Mouse (Mus musculus) retina, postnatal 7 days (tissue): Measurements from ENCODE around the gene Acin1.

Source experiments
- DNase-seq: peaks from one replicate; pipeline ENCODE4 v3.0.0-alpha.2; 2012; ENCODE audit warnings: low read depth, low spot score

Gene Acin1

GRCm38 (mm10) chr14:54698733-54699132 lies 12.0 kb upstream of the Acin1 start, which contains the start of gene Gm29776:
Gm29776 (minus strand) TSS chr14:54698833.
- no peak for DNase-seq

- no peak for DNase-seq
Measured at GRCm38 (mm10) chr14:54696752-54697151, 10.0 kb upstream of the Acin1 start.

- DNase-seq: no peak
Measured at GRCm38 (mm10) chr14:54695042-54695441, 8.3 kb upstream of the Acin1 start.

DNA sequence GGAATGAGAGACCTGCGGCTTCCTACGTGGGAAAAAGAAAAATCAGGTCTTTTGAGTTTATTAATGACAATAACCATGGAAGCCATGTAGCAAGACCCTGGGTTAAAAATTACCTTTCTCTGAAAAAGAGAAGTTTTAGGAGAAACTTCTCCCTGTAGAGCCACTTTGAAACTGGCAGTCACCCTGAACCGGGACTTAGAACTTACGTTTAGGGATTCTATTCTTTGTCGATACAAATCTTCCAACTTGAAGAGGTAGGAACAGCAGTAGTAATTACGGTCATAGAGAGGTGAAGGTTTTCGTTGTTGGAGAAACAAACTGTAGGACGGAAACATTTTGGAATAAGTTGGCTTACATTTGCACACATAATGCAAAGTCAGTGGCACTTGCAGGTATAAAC lies 520 bp upstream of the Acin1 start:
- DNase-seq: no peak

DNA sequence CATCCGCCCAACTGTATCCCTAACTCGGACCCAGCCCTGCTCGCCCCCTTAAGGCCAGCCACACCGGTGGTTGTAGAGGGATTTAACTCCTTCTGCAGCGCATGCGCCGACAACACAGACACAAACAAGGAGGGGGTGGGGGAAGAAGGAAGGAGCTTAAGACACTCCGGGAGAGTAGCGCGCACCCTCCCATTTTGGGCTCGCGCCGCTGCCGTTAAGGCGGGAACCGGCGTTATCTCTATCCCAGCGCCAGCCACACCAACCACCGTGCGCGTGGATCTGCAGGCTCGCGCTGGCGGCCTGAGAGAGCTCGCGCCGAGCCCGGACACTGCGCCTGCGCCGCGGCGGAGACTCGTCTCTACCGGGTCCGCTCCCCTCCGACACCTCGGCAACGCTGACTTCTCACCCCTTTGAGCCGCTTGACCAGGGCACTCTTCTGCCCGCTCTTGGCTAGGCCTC lies 639 bp downstream of the Acin1 start, which contains the start of gene 1700123O20Rik:
Gene 1700123O20Rik, plus strand, starts transcription at position 154 of the 459 bp plus-strand sequence.
- DNase-seq: peak; percentile 75

GRCm38 (mm10) chr14:54685471-54685870 lies 1.3 kb downstream of the Acin1 start:
- DNase-seq: no peak

DNA sequence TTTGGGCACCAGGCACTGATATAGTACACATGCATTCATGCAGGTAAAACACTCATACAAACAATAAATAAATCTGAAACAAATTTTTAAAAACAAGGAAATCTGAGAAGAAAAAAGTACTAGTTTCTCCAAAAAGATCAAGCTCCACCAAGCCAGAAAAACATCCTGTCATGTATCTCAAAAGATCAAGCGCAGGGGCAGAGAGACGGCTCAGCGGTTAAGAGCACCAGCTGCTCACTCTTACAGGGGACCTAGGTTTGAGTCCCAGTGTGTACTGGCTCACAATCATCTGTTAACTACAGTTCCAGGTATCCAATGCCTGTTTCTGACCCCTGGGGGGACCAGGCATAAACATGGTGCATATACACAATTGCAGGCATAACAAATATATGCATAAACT lies 4.3 kb downstream of the Acin1 start:
- DNase-seq: no peak

DNA sequence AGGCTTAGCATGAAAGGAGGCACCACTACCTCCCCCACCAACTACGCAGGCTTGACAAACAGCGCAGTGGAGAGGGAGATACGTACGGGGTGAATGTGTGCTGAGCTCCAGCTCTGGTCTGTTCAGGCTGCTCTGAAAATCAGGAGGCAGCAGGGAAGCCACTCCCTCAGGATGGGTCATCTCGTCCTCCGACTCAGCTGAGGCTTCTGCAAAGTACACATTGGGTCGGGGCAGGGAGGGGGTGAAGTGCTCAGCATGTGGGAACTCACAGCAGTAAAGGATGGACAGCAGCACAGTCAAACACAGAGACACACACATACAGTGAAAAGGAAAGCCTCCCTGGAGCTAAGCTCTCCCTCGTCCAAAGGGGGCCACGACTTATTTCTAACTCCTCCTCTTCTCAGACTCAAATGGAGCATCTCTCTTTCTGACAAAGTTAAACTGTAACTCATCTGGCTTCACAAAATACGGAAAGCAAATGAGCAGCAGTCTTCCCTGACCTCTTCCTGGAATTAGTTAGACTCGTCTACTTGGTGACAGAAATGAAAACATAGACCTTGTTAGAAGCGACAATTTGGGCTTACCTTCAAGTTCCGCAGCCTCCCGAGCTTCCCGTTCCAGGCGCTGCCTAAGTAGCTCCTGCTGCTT lies 8.0 kb downstream of the Acin1 start:
- no peak for DNase-seq

- DNase-seq: no peak
Measured at GRCm38 (mm10) chr14:54676290-54676689, 10.4 kb downstream of the Acin1 start.

DNA sequence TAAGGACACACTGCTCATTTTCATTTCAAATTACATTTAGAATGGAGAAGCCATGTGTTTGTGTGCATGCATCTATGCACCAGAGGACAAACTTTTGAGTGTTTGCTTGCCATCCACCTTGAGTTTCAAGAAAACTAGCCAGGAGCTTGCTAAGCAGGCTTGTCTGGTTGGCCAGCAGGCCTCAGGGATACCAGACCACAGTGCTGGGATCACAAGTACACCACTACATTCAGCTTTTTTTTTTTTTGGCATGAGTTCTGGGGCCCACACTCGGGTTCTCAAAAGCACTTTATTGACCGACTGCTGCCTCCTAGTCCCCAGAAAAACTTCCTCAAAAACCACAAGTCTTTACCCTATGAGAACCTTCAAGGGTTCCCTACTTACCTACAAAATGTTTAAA lies 12.4 kb downstream of the Acin1 start:
- DNase-seq: no peak

DNA sequence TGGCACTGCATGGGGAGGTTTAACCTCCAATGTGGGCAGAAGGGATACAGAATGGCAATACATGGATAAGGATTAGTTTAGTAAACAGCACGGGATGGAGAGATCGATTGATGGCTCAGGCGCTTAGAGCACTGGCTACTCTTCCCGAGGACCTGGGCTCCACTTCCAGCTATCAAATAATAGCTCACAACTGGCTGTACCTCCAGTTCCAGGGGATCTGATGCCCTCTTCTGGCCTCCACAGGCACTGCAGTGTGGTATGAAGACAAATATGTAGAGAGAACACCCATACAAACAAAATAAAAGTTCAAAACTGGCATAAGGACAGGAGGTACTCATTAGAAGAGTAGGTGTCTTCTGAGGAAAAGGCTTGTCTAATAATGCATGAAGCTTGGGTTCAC lies 17.4 kb downstream of the Acin1 start:
- no peak for DNase-seq

GRCm38 (mm10) chr14:54664477-54665222 lies 22.1 kb downstream of the Acin1 start:
- DNase-seq: no peak

- DNase-seq: no peak
Measured at GRCm38 (mm10) chr14:54660009-54660408, 26.7 kb downstream of the Acin1 start.

- DNase-seq: peak; percentile 65
Measured at GRCm38 (mm10) chr14:54653496-54653895, 33.2 kb downstream of the Acin1 start.

DNA sequence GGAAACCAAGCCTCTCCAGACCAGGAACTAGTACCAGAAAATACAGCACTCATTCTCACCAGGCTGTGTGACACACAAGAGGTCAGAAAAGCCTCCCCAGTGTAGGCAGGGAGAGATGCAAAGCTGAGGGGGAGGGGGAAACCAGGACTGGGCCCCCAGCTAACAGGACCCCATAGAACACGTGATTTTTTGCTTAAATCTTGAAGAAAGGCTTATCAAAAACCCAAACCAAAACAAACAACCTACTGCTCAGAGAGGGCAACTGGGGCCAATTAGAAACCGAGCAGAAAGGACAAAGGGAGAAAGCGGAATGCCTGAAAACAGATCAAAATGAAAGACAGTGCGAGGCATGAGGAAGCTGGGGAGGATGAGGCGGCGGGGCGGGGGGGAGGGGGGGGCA lies 33.9 kb downstream of the Acin1 start:
- no peak for DNase-seq

DNA sequence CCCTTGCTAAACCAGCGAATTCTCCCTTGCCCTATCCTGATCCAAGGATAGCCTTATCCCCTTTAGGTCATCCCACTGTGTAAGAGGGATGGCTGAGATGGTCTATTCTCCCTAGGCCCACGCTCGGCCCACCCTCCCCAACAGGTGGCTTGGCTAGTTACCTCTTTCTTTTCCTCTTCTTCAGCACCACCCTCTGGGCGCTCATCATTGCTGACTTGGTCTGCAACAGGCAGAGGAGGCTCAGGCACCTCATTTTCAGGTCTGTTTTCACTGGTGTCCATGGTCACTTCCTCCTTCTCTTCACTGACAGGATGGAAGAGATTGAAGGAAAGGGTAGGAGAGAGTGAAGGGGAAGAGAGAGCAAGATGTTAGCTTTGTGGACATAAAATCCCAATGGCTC lies 35.2 kb downstream of the Acin1 start:
- DNase-seq: no peak

DNA sequence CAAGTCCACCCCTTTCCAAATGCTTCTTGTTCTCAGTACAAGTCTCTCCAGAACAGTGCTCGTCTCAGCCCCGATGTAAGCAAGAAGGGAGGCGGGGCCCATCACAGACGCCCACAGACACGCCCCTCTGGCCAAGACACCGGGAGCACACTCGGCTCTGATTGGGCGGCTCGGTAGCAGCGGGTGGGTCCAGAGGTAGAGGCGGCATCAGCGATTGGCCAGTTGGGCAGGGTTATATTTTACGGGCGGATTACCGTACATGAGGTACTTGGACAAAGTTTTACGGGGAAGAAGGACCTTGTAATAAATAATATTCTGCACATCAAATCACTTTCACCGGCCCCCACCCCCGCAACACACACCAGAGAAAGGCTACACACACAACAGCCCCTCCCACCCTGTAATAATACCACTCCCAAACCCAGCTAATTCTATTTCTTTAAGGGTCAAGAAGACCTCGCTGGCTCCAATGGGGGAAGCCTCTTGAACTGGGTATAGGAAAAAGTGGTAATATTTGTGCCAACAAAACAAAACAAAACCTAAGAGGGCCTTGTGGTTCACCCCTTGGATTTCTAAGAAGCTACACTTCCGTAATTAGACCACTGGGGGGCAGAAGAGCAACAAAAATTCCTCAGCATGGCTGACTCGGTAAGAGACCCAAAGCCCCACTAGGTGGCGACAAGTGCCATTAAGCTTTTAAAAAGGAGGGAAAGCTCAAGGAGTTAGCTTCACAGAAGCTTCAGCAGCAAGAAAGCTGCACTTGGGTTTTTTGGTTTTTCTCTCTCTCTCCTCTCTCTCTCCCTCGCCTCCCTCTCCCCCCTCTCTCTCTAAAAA lies 35.9 kb downstream of the Acin1 start:
- peak; percentile 87 for DNase-seq

DNA sequence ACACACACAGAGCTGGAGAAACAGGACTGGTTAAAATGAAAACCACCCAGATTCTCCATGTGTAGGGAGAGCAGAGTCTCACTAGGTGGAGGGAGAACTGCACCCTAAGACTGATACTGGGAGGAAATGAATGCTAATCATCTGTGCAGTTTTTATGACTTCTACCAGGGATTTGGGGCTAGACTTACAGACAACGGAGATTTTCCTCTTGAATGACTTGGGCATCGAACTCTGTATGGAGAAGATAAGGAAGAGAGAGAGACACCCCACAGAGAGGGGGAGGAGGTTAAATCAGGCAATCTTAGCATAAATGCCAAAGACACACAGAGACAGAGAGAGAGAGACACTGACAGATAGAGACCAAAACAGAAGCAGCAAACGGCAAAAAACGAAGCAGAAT lies 38.8 kb downstream of the Acin1 start:
- no peak for DNase-seq

GRCm38 (mm10) chr14:54646898-54647636 lies 39.7 kb downstream of the Acin1 start:
- DNase-seq: no peak

GRCm38 (mm10) chr14:54646455-54646854 lies 40.3 kb downstream of the Acin1 start:
- DNase-seq: no peak

DNA sequence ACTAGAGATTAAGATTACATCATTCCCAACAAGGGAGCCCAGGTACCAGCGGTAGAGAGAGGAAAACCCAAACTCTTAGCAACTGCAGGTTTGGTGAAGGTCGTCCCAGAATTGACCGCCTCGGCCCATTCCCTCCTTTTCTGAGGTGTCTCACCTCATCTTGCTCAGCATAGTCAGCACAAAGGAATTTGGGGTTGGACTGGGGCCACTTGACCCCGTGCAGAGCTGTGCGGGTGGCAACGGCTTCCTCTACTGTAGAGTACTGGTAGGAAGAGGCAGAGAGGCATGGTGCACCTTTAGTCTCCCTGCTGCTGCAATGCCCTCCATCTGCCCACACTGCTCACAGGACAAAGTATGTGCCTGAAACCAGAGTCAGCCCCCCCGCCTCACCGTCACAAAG lies 42.4 kb downstream of the Acin1 start:
- no peak for DNase-seq

DNA sequence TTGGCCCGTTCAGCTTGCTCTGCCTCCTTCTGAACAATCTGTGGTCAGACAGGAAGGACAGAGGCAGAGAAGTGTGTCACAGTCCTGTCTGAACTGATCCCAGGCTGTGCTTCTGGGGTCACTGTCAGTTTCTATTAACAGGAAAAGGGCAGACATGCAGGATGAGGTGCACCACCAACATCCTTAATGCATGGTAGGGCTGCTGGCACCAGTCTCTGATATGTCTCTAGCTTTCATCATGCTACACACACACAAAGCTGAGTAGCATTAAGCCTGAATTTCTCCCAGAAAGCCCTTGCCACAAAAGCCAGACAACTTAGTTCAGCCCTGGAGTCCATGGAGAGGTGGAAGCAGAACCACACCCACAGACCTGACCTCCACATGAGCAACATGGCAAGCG lies 43.7 kb downstream of the Acin1 start:
- DNase-seq: no peak
